Mouse (Mus musculus): ENCODE measurements around the gene Ssbp3. TPM values are rescaled to one million over a fixed set of nuclear protein-coding genes. Genes with fewer than 3 reads are reported as not detected.

The Ssbp3 gene
- polyA plus RNA-seq, 1 experiment from 2014 or later: 81.5 TPM

GRCm38 (mm10) chr4:106978376-106978775, 67.9 kb downstream of the Ssbp3 start:
- Histone ChIP-seq H3K27me3 (ENCODE audit: control insufficient read depth, insufficient read depth, low read length) (no peaks in the 10 kb centered on the region), H3K4me2 (replicated peaks; ENCODE audit: low read depth, low read length) (no peak overlapping the region; the same call in 1 of the 2 replicates)
- peak; percentile 44 for ATAC-seq (ENCODE audit: low FRiP score, low TSS enrichment)

GRCm38 (mm10) chr4:106980669-106981068, 70.2 kb downstream of the Ssbp3 start:
- H3K4me2 ChIP-seq (replicated peaks; ENCODE audit: low read depth, low read length): no peak overlapping the region
- 0 out of 2 replicates have a peak, but pooled peaks cover 2% of the 10 kb centered on the region for H3K36me3 ChIP-seq (ENCODE audit: control insufficient read depth, insufficient read depth, low read length)
- H3K4me1 ChIP-seq (ENCODE audit: control insufficient read depth, insufficient read depth, low read length): peaks cover 83% of the 10 kb centered on the region
- no peaks in the 10 kb centered on the region for H3K27me3 ChIP-seq (ENCODE audit: control insufficient read depth, insufficient read depth, low read length)
- peak overlapping the region; percentile 61; the same call in 1 of the 2 replicates for H3K27ac ChIP-seq (ENCODE audit: low read depth, low read length)
- ATAC-seq (ENCODE audit: low FRiP score, low TSS enrichment): no peak
- no peak overlapping the region for H3K9ac ChIP-seq (ENCODE audit: low read depth, low read length)
- WGBS: 24% methylated on average over 7 of the region's 7 CpGs
- no peaks in the 10 kb centered on the region for H3K9me3 ChIP-seq (ENCODE audit: control insufficient read depth, low read length)
- no peak overlapping the region for H3K4me3 ChIP-seq (ENCODE audit: low read length)

More at GRCm38 (mm10) chr4:106978376-106978775, 67.9 kb downstream of the Ssbp3 start:
- Histone ChIP-seq H3K9ac (ENCODE audit: low read depth, low read length) (no peak overlapping the region), H3K4me3 (ENCODE audit: low read length) (no peak overlapping the region), H3K27ac (ENCODE audit: low read depth, low read length) (peak overlapping the region; percentile 85), H3K36me3 (ENCODE audit: control insufficient read depth, insufficient read depth, low read length) (0 out of 2 replicates have a peak, but pooled peaks cover 2% of the 10 kb centered on the region), H3K4me1 (ENCODE audit: control insufficient read depth, insufficient read depth, low read length) (peaks cover 87% of the 10 kb centered on the region), H3K9me3 (ENCODE audit: control insufficient read depth, low read length) (no peaks in the 10 kb centered on the region)
- 14% methylated on average over 8 of the region's 8 CpGs for WGBS

- H3K27me3 ChIP-seq (ENCODE audit: control insufficient read depth, insufficient read depth, low read length): no peaks in the 10 kb centered on the region
- 0 out of 2 replicates have a peak, but pooled peaks cover 2% of the 10 kb centered on the region for H3K36me3 ChIP-seq (ENCODE audit: control insufficient read depth, insufficient read depth, low read length)
- no peaks in the 10 kb centered on the region for H3K9me3 ChIP-seq (ENCODE audit: control insufficient read depth, low read length)
- ATAC-seq (ENCODE audit: low FRiP score, low TSS enrichment): no peak
- peaks cover 83% of the 10 kb centered on the region for H3K4me1 ChIP-seq (ENCODE audit: control insufficient read depth, insufficient read depth, low read length)
- no peak overlapping the region for H3K4me2 ChIP-seq (replicated peaks; ENCODE audit: low read depth, low read length)
- peak overlapping the region; percentile 61; the same call in 1 of the 2 replicates for H3K27ac ChIP-seq (ENCODE audit: low read depth, low read length)
- WGBS: 65% methylated on average over 7 of the region's 7 CpGs
- H3K4me3 ChIP-seq (ENCODE audit: low read length): no peak overlapping the region
- no peak overlapping the region for H3K9ac ChIP-seq (ENCODE audit: low read depth, low read length)
Measured at GRCm38 (mm10) chr4:106981385-106982103, 71.0 kb downstream of the Ssbp3 start.

- no peak overlapping the region for H3K9ac ChIP-seq (ENCODE audit: low read depth, low read length)
- no peak for ATAC-seq (ENCODE audit: low FRiP score, low TSS enrichment)
- WGBS: 49% methylated on average over 4 of the region's 4 CpGs
- 0 out of 2 replicates have a peak, but pooled peaks cover 2% of the 10 kb centered on the region for H3K36me3 ChIP-seq (ENCODE audit: control insufficient read depth, insufficient read depth, low read length)
- no peaks in the 10 kb centered on the region for H3K9me3 ChIP-seq (ENCODE audit: control insufficient read depth, low read length)
- no peak overlapping the region for H3K4me3 ChIP-seq (ENCODE audit: low read length)
- H3K4me2 ChIP-seq (replicated peaks; ENCODE audit: low read depth, low read length): no peak overlapping the region
- H3K27me3 ChIP-seq (ENCODE audit: control insufficient read depth, insufficient read depth, low read length): no peaks in the 10 kb centered on the region
- H3K4me1 ChIP-seq (ENCODE audit: control insufficient read depth, insufficient read depth, low read length): peaks cover 82% of the 10 kb centered on the region
- H3K27ac ChIP-seq (ENCODE audit: low read depth, low read length): no peak overlapping the region; the same call in 1 of the 2 replicates
Measured at GRCm38 (mm10) chr4:106982344-106983121, 72.0 kb downstream of the Ssbp3 start.

GRCm38 (mm10) chr4:106983908-106984515, 73.5 kb downstream of the Ssbp3 start:
- Histone ChIP-seq H3K27ac (ENCODE audit: low read depth, low read length) (no peak overlapping the region), H3K36me3 (ENCODE audit: control insufficient read depth, insufficient read depth, low read length) (0 out of 2 replicates have a peak, but pooled peaks cover 2% of the 10 kb centered on the region), H3K27me3 (ENCODE audit: control insufficient read depth, insufficient read depth, low read length) (no peaks in the 10 kb centered on the region), H3K4me1 (ENCODE audit: control insufficient read depth, insufficient read depth, low read length) (peaks cover 77% of the 10 kb centered on the region), H3K4me3 (ENCODE audit: low read length) (no peak overlapping the region), H3K9me3 (ENCODE audit: control insufficient read depth, low read length) (no peaks in the 10 kb centered on the region), H3K4me2 (replicated peaks; ENCODE audit: low read depth, low read length) (no peak overlapping the region), H3K9ac (ENCODE audit: low read depth, low read length) (no peak overlapping the region)
- ATAC-seq (ENCODE audit: low FRiP score, low TSS enrichment): no peak
- 61% methylated on average over 7 of the region's 7 CpGs for WGBS

- Histone ChIP-seq H3K9me3 (ENCODE audit: control insufficient read depth, low read length) (no peaks in the 10 kb centered on the region), H3K4me2 (replicated peaks; ENCODE audit: low read depth, low read length) (no peak overlapping the region), H3K36me3 (ENCODE audit: control insufficient read depth, insufficient read depth, low read length) (no peaks in the 10 kb centered on the region), H3K4me1 (ENCODE audit: control insufficient read depth, insufficient read depth, low read length) (peaks cover 68% of the 10 kb centered on the region), H3K27ac (ENCODE audit: low read depth, low read length) (peak overlapping the region; percentile 82), H3K9ac (ENCODE audit: low read depth, low read length) (no peak overlapping the region), H3K27me3 (ENCODE audit: control insufficient read depth, insufficient read depth, low read length) (no peaks in the 10 kb centered on the region), H3K4me3 (ENCODE audit: low read length) (no peak overlapping the region)
- no peak for ATAC-seq (ENCODE audit: low FRiP score, low TSS enrichment)
- 89% methylated on average over 4 of the region's 4 CpGs for WGBS
Measured at GRCm38 (mm10) chr4:106985289-106985688, 74.8 kb downstream of the Ssbp3 start.

GRCm38 (mm10) chr4:106985899-106986832, 75.7 kb downstream of the Ssbp3 start:
- Histone ChIP-seq H3K4me1 (ENCODE audit: control insufficient read depth, insufficient read depth, low read length) (peaks cover 59% of the 10 kb centered on the region), H3K36me3 (ENCODE audit: control insufficient read depth, insufficient read depth, low read length) (no peaks in the 10 kb centered on the region), H3K9ac (ENCODE audit: low read depth, low read length) (peak overlapping the region; percentile 35)

More at GRCm38 (mm10) chr4:106985899-106986832, 75.7 kb downstream of the Ssbp3 start:
- peak; percentile 77 for ATAC-seq (ENCODE audit: low FRiP score, low TSS enrichment)
- Histone ChIP-seq H3K4me2 (replicated peaks; ENCODE audit: low read depth, low read length) (peak overlapping the region; percentile 19; the same call in 1 of the 2 replicates), H3K9me3 (ENCODE audit: control insufficient read depth, low read length) (no peaks in the 10 kb centered on the region), H3K27ac (ENCODE audit: low read depth, low read length) (peak overlapping the region; percentile 82), H3K4me3 (ENCODE audit: low read length) (no peak overlapping the region), H3K27me3 (ENCODE audit: control insufficient read depth, insufficient read depth, low read length) (no peaks in the 10 kb centered on the region)
- 23% methylated on average over 15 of the region's 15 CpGs for WGBS
